Mouse (Mus musculus): ENCODE data around the gene Echdc3.
A peak's percentile ranks its signal among the peaks of the same experiment; 100 is the strongest.

GRCm38 (mm10) chr2:6167843-6168558, 44.8 kb downstream of the Echdc3 start:
- no peak for TF ChIP-seq POLR2A (IDR thresholded peaks at IDR 0.05; ENCODE audit: extremely low read depth, insufficient read depth, low read length)
- peak; percentile 72 for TF ChIP-seq CTCF (IDR thresholded peaks at IDR 0.05; ENCODE audit: extremely low read depth, insufficient read depth, low read length)

Measured in cortical plate, adult 2 months (tissue).